Mouse (Mus musculus) embryo, embryonic 10.5 days (tissue): ENCODE measurements at regions not wholly inside any gene's neighbourhood (a gene's known extent, or its start where the extent isn't known, plus 50 kb on each side); places are given as distances from the start of the nearest gene placed in this dataset.
A peak's percentile ranks its signal among the peaks of the same experiment; 100 is the strongest.

Experiments
- DNase-seq: peaks from one replicate; pipeline ENCODE4 v3.0.0-alpha.2; 2015; ENCODE audit warnings: low spot score

DNA sequence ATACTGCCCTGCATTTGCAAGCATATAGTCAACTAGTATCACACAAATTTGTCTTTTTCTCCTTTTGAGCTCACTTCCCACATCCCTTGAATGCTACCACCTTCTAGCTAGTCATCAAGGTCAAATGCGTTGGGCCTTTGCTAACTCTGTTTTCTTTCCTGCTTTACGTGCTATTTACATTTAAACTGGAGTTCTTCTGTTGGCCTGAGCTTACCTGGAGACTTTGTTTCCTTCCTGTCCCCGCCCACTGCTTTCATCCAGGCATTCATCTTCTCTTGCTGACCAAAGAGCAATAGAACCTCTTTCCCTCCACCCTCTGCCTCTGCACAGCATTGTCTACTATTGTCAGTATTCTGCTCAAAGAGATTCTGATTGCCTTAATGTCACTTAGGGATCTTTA is 237.0 kb downstream of the Papss1 start:
- no peak for DNase-seq

GRCm38 (mm10) chr3:131802841-131803240 is 238.3 kb downstream of the Papss1 start:
- no peak for DNase-seq

DNA sequence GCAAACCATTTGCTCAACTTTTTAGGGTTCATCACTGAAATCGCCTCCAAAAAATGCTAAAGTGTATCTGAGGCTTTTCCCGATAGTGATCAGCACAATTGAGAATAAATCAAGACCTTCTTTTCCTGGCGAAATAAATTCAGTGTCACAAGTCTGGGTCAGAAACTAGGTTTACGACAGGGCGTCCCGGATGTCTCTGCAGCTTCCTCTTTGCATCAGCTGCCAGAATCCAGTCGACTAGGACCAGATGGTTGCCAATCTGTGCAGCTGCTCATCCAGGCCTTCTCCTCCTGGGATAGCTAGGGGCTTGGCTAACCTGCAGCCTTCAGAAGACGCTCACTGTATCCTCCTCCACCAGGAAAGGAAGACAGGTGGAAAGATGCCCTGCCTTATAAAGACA is 243.6 kb downstream of the Papss1 start:
- no peak for DNase-seq

DNA sequence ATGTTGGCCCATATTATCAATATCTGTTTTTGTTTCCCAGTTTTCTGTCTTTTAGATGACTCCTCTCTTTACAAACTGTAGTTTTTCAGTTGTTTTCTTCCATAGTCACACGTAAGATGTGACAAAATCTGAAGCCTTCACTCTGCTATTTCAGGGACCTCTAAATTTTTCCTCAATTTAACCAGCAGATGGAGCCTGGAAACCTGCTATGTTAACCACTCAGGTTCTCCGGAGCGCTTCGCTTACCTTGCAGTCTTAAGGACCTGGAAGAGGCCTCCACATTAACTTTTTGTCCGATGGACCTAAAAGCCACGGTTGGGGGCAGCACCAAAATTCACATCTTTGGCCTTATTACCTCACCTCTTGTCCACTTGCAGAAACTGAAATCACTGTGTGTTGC is 248.4 kb downstream of the Papss1 start:
- DNase-seq, result peak; percentile 54

DNA sequence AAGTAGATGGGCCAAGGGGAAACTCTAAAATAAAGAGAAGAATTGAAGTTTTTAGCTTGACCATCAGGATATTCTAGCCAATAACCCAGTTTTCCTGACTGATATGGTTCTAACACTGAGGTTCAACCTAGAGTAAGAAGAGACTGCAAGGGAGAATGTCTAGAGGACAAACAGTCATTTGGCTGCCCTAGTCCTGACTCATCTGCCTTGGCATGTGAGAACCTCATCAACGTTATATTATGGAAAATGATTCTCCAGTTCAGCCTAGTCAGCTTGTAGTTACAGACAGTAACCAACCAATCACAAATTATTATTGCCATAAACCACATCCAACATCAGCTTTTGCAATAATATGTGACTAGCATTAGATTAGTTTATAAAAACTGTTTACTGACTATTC is 254.2 kb downstream of the Papss1 start:
- no peak for DNase-seq

DNA sequence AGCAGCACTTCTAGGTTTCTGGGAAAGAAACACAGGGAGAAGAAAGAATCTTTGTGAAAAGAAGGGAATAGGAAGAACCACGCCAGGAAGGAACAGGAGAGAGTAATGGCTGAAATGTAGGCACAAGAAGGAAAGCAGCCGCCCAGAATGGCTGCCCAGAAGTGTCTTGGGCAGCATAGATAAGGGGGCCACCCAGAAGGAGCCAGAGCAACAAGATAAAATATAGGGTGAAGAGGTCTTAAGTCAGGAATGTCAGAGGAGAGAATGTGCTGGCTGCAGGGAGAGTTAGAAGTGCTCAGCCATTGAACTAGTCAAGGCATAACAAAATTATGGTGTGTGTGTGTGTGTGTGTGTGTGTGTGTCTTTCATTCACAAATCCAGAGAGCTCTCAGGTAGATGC is 227.7 kb upstream of the Dkk2 start:
- no peak for DNase-seq

DNA sequence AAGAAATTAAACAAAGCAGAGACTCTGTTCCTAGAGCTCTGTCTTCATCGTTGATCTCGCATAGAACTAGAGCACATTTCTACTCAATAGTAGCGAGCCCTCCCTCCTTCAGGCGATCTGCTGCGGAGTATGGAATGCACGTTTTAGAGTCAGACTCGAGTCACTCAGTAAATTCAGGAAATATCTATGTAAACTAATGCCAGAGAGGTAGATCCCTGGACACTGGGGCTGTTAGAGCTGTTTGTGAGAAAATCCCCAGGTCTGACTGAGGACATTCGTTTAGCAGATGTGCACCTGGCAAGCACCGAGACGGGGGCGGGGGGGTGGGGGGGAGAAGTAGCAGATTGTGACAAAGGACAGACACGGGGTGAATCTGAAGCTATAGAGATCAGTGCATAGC is 226.0 kb upstream of the Dkk2 start:
- DNase-seq, result no peak

DNA sequence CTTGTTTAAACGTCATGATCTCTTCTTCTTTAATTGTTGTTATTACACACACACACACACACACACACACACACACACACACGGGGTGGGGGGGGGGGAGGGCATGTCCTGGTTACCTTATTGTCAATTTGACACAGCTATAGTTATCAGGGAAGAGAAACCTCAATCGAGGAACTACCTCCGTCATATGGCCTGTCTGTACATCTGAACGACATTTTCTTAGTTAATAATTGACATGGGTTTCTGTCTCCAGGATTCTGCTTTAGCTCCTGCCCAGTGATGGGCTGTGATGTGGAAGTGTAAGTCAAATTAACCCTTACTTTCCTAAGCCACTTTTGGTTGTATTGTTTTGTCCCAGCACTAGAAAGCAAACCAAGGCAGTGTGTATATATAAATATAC is 220.0 kb upstream of the Dkk2 start:
- no peak for DNase-seq

GRCm38 (mm10) chr3:131867266-131867665 is 217.8 kb upstream of the Dkk2 start:
- DNase-seq, result no peak

- peak; percentile 64 for DNase-seq
These were observed 216.7 kb upstream of the Dkk2 start for GRCm38 (mm10) chr3:131868219-131868964.

GRCm38 (mm10) chr3:131869306-131869705 is 215.8 kb upstream of the Dkk2 start:
- no peak for DNase-seq

- DNase-seq, result no peak
These were observed 202.4 kb upstream of the Dkk2 start for GRCm38 (mm10) chr3:131882667-131883066.

DNA sequence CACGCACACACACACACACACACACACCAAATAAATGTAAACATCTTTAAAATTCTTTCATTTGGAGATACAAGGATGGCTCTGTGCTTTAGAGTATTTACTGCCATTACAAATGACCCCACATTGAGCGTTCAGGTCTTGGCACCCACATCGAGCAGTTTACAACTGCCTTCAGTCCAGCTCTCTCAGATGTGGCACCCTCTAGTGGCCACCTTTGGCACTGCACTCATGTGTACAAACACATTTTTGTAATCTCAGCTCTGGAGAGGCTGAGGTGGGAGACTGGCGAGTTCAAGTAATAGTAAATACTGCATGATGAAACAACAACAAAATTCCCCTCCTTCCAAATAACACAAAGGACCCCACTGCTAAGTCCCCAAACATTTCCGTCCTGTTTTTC is 198.6 kb upstream of the Dkk2 start:
- peak; percentile 35 for DNase-seq

DNA sequence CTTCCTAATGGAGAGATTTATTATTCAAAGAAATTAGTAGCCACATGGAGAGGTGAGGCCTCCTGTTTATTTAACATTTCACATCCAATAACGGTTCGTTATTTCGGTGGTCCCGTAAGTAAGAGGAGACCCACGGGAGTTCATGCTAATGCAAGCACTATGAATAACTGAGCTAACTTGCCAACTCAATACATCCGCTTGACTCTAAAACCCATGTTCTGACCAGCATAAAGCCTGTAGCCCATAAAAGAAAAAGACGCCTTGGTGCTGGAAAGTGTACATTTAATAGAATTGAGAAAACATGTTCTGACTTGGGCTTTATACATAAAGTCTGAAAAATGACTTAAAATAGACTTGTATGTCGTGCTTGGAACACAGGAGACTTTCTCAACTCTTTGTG is 198.1 kb upstream of the Dkk2 start:
- no peak for DNase-seq

GRCm38 (mm10) chr3:131887670-131888069 is 197.4 kb upstream of the Dkk2 start:
- no peak for DNase-seq

GRCm38 (mm10) chr3:131891941-131892340 is 193.2 kb upstream of the Dkk2 start:
- DNase-seq, result no peak

GRCm38 (mm10) chr3:131893061-131893804 is 191.9 kb upstream of the Dkk2 start:
- DNase-seq, result no peak

DNA sequence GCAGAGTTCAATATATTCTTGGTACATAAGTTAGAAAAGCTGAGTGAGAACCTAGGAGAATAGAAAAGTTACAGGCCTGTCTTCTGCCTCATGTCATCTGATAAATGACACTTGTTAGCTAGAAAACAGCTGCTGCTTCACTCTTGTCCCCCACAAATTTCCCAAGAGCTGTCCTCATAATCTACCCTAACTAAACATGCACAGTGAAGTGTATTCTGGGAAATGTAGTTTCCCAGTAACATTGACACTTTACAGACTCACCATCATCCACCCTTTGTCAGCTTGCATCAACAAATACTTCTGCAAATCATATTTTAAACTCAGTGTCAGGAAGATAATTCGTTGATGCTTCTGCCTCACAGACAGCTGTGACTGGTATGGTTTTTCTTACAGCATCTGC is 190.0 kb upstream of the Dkk2 start:
- no peak for DNase-seq

DNA sequence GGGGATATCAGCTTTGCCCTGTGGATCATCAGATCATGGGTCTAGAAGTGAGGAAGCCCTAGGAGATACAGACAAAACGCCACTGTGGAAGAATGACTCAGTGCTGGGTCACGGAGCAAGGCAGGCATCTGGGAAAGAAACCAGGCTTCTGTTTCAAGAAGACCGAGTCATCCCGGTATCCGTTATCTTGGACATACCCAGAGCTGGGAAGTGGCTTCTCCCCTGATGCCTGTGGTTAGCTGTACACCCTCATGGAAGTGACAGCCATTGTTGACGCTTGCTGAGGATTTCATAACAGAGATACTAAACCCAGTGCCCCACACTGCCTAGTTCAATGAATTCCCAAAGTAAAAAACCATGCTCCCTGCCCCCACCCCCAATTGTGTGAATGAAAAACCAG is 171.6 kb upstream of the Dkk2 start:
- DNase-seq, result no peak

DNA sequence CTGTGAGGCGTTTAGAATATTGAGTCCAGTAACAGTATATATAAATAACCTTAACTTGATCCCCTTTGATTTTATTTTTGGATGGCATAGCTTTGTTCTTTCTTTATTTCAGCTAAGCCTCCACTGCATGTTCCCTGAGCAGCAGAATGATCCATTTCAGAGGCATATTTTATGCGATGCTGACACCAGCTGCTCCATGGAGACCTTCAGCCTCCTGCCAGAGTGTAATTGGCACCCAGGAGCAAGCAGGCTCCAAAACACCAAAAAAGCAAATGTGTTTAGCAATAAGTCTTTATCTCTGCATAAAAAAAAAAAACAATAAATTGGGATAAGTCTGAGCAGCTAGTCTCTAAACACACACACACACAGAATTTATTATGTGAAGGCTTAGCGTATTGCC is 170.7 kb upstream of the Dkk2 start:
- DNase-seq, result no peak

DNA sequence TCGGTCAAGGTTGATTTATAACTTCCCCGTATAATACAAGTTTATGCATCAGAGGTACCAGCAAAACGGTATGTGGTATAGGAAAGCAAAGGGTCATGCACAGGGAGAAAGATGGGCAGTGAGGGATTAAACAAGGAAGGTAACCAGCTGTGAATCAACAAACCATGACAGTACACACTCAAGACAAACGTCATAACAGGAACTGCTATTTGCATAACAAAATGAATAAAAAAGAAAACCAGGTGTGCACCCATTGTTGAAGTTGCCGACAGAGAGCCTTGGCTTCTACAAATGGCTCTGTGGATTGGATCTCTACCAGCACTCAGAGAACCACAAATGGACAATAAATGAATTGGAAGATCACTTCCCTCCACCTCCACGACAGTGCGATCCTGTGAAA is 170.1 kb upstream of the Dkk2 start:
- DNase-seq, result no peak

DNA sequence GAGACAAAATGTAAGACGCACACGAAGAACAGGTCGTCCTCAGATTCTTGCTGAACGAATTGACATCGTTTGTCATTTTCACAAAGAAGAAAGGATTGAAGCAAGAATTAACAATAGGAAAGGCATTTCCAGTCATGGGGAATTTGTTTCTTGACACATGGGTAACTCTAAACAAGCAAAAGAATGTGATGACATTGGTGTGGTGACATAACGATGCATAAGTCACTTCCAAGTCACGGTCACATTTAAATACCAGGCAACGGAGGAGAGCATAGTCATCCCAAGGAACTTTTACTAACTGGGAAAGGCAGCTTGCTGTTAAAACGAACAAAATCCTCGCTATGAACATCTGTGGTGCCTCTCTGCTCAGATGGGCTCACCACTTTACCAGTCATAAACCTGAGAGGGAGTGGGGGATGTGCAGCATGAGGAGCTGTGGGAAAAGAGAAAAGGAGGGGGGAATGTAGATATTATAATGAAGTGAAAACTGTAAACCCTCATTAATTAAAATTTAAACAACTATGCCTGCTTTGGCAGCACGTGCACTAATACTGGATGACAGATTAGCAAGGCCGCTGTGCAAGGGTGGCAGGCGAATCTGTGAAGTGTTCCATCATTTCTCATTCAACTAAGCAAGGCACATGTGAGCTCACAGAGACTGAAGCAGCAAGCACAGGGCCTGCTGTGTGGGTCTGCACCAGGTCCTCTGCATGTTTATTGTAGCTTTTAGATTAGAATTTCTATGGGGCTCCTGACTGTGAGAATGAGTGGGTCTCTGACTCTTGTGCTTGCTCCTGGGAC is 167.2 kb upstream of the Dkk2 start:
- no peak for DNase-seq

DNA sequence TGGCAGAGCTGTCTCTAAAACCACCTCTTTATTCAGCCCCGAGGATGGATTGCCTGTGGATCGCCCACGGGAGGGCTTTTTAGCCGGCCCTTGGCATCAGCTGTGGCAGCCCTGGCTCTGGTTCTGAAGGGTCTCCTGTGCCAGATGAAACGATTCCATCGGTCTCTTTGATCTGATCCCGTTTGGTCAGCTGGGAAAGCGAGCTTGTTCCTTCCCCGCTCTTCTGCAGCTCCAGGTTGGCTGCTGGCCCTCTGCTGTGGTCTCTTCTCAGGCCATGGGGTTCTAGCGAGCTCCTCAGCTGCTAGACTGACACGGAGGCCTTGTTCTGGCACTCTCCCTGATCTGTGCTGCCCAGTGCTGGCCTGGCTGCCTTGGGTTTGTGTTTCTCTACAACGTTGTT is 165.6 kb upstream of the Dkk2 start:
- DNase-seq, result no peak
